Mouse (Mus musculus) stomach, postnatal 0 days (tissue): ENCODE data around the gene Pltp. TPM values are rescaled to one million over a fixed set of nuclear protein-coding genes. Genes with fewer than 3 reads are reported as not detected.
"Not testable (repeated sequence)": the region's sequence is repeated elsewhere in the genome, so short reads cannot be mapped to it uniquely, and the experiment has no call there.

Experiments used
- ATAC-seq: fragments of 200-750 bp; cut with Nextera tagmentation; 2 replicates; pipeline ENCODE4 v1.8.0; 2017; ENCODE audit not compliant: low FRiP score, low TSS enrichment
- DNase-seq: peaks from one replicate; pipeline ENCODE4 v3.0.0-alpha.2; 2016; ENCODE audit warnings: low spot score
- H3K27ac ChIP-seq: fragments of 300-500 bp; sonication (generic); replicated peaks from 2 replicates; pipeline ENCODE4 v1.5.1; 2014; ENCODE audit warnings: mild to moderate bottlenecking, control low read depth
- H3K27me3 ChIP-seq: fragments of 300-500 bp; sonication (generic); 2 replicates; pipeline ENCODE4 v1.6.1; 2014; ENCODE audit warnings: low read length; ENCODE audit not compliant: control insufficient read depth, insufficient read depth
- H3K36me3 ChIP-seq: fragments of 300-500 bp; sonication (generic); 2 replicates; pipeline ENCODE4 v1.6.1; 2014; ENCODE audit warnings: low read length, mixed read lengths; ENCODE audit not compliant: control insufficient read depth, insufficient read depth
- H3K4me1 ChIP-seq: fragments of 300-500 bp; sonication (generic); replicated peaks from 2 replicates; pipeline ENCODE4 v1.6.1; 2014; ENCODE audit warnings: antibody characterized with exemption; ENCODE audit not compliant: control insufficient read depth, insufficient read depth
- H3K4me2 ChIP-seq: fragments of 300-500 bp; sonication (generic); replicated peaks from 2 replicates; pipeline ENCODE4 v1.6.1; 2014; ENCODE audit warnings: low read depth, mild to moderate bottlenecking, control low read depth, moderate library complexity
- H3K4me3 ChIP-seq: fragments of 300-500 bp; sonication (generic); 2 replicates; pipeline ENCODE4 v1.5.1; 2014; ENCODE audit warnings: low read depth, low read length, control low read depth
- H3K9ac ChIP-seq: fragments of 300-500 bp; sonication (generic); 2 replicates; pipeline ENCODE4 v1.6.1; 2014; ENCODE audit warnings: mild to moderate bottlenecking, low read length, control low read depth, mixed read lengths
- H3K9me3 ChIP-seq: fragments of 300-500 bp; sonication (generic); 2 replicates; pipeline ENCODE4 v1.6.1; 2016; ENCODE audit warnings: low read length; ENCODE audit not compliant: control insufficient read depth
- CTCF ChIP-seq: IDR thresholded peaks from 2 replicates; pipeline ENCODE4 v1.5.1; 2016; ENCODE audit warnings: antibody characterized with exemption, low read depth, mild to moderate bottlenecking, moderate library complexity
- EP300 ChIP-seq: optimal IDR thresholded peaks from 2 replicates; pipeline ENCODE3; 2016; ENCODE audit warnings: antibody characterized with exemption
- WGBS: fragments of 180-500 bp; shearing (Covaris S2); extraction: QIAGEN DNeasy Blood & Tissue Kit; methylation state at CpG from one replicate; pipeline ENCODE4 v1.1.7; 2014; 5-methylcytosine and 5-hydroxymethylcytosine counted together
- polyA plus RNA-seq: library from polyadenylated mRNA; unstranded; fragments of >200 nt; fragmentation: Nextera tagmentation; extraction: Ambion mirVana; gene quantifications from 2 replicates; pipeline ENCODE4 v1.2.1, GENCODE M21; 2015

Gene Pltp
- polyA plus RNA-seq, 1 experiment from 2014 or later, result 42.7 TPM

DNA sequence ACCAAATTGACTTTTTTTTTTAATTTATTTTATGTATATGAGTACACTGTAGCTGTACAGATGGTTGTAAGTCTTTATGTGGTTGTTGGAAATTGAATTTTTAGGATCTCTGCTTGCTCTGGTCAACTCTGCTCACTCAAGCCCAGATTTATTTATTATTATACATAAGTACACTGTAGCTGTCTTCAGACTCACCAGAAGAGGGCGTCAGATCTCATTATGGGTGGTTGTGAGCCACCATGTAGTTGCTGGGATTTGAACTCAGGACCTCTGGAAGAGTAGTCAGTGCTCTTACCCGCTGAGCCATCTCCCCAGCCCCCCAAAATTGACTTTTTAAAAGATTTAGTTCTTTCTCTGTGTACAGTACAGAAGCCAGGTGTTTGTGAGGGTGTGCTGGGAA, 18.1 kb upstream of the Pltp start:
- H3K36me3 ChIP-seq, H3K9me3 ChIP-seq, H3K27me3 ChIP-seq, DNase-seq, H3K9ac ChIP-seq, H3K27ac ChIP-seq, H3K4me3 ChIP-seq, H3K4me2 ChIP-seq, ATAC-seq, H3K4me1 ChIP-seq: not testable (repeated sequence)
- TF ChIP-seq CTCF, result peak; percentile 15; the same call in 1 of the 2 replicates
- WGBS, result 52% methylated on average over 2 of the region's 2 CpGs

DNA sequence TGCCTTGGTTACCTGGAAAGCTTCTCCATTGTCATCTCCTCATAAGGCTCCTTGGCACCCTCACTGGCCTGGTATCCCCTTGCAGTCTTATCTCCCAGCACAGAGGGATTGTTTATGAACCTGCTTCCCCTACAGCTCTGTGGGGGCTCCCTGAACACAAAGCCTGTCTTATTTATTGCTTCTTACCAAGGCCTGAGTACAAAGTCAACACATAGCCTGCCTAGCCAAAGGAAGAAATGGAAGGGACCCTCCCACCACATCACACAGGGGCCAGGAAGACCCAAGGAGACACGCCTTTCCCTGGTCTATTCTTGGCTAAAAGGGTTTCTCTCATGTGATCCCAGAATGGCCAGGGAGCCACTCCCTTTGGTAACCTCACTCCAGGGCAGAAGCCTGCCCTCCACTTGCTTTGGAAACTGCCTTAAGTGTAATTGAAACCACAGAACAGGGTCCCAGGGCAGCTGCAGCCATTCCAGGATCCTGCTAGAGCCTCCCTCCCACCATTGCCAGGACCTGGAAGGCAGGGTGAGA, 16.8 kb upstream of the Pltp start:
- H3K4me1 ChIP-seq, result peaks cover 3% of the 10 kb centered on the region; the same call in 1 of the 2 replicates
- H3K4me2 ChIP-seq, result no peak overlapping the region
- no peaks in the 10 kb centered on the region for H3K9me3 ChIP-seq
- no peaks in the 10 kb centered on the region for H3K36me3 ChIP-seq
- no peak overlapping the region for H3K4me3 ChIP-seq
- no peaks in the 10 kb centered on the region for H3K27me3 ChIP-seq
- DNase-seq (no peak), ATAC-seq (no peak)
- no peak for TF ChIP-seq EP300
- TF ChIP-seq CTCF, result no peak
- no peak overlapping the region for H3K9ac ChIP-seq
- peak overlapping the region; percentile 63 for H3K27ac ChIP-seq
- WGBS, result 21% methylated on average over 1 of the region's 1 CpGs

DNA sequence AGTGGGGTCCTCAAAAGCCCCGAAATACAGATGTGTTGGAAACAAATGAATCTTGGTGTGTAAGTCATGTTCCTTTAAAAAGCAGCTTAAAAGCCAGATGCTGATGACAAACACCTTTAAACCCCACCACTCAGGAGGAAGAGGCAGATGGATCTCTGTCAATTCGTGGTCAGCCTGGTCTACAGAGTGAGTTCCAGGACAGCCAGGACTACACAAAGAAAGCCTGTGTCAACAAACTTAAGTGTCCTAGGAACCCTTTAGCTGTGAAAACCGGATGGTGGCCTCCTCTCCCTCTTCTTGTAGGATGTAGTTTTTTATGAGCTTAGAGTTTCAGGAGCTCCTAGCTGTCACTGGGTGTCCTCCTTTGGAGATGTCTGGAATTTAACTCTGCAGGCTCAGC, 16.1 kb upstream of the Pltp start:
- Histone ChIP-seq H3K4me1 (peaks cover 3% of the 10 kb centered on the region; the same call in 1 of the 2 replicates), H3K27ac (peak overlapping the region; percentile 14; the same call in 1 of the 2 replicates), H3K9ac (no peak overlapping the region), H3K9me3 (no peaks in the 10 kb centered on the region), H3K27me3 (no peaks in the 10 kb centered on the region), H3K4me3 (no peak overlapping the region), H3K4me2 (no peak overlapping the region), H3K36me3 (no peaks in the 10 kb centered on the region)
- WGBS, result 44% methylated on average over 3 of the region's 3 CpGs
- DNase-seq (no peak), ATAC-seq (no peak)
- TF ChIP-seq EP300 (no peak), CTCF (no peak)

DNA sequence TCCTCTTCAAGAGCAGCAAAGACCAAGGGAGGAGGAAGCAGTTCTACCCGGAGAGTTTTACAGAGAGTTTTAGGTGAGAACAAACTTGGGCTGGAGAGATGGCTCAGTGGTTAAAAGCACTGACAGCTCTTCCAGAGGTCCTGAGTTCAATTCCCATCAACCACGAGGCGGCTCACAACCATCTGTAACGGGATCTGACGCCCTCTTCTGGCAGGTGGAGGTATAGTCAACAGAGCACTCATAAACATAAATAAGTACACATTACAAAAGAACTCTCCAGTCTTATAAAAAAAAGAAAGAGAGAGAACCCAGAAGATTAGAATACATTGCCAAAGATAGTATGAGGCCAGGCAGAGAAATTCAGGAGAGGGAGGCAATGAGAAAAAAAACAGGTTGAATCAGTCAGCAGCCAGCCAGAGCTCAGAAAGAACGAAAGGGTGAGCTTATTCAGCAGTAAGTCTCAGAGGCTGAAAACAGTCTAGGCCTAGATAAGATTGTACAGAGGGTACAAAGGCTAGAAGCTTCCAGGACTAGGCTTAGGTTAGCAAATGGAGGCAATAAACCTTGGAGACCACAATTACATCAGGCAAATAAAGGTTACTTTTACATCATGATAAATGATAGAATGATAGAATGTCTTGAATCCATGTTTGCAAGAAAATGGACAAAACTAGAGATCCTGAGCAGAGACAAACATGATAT, 14.2 kb upstream of the Pltp start:
- Histone ChIP-seq H3K27me3 (no peaks in the 10 kb centered on the region), H3K36me3 (no peaks in the 10 kb centered on the region), H3K4me3 (no peak overlapping the region), H3K9me3 (no peaks in the 10 kb centered on the region), H3K4me2 (no peak overlapping the region), H3K27ac (no peak overlapping the region), H3K4me1 (no peaks in the 10 kb centered on the region; the same call in none of the 2 replicates), H3K9ac (no peak overlapping the region)
- 54% methylated on average over 6 of the region's 6 CpGs for WGBS
- no peak for ATAC-seq
- no peak for DNase-seq
- no peak; the same call in 1 of the 2 replicates for TF ChIP-seq CTCF
- no peak for TF ChIP-seq EP300

DNA sequence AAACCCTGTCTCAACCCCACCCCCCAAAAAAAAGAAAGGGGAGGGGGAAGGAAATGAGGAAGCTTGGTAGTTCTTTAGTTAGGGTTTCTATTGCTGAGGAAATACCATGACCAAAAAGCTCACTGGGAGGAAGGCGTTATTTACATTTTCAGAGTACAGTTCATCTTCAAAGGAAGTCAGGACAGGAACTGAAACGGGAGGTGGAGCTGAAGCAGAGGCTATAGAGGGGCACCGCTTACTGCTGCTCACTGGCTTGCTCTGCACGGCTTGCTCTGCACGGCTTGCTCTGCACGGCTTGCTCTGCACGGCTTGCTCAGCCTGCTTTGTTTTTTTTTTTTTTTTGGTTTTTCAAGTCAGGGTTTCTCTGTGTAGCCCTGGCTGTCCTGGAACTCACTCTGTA, 11.0 kb upstream of the Pltp start:
- Histone ChIP-seq H3K9me3 (no peaks in the 10 kb centered on the region), H3K4me3 (no peak overlapping the region), H3K9ac (no peak overlapping the region), H3K27ac (no peak overlapping the region), H3K4me1 (no peaks in the 10 kb centered on the region; the same call in 1 of the 2 replicates), H3K36me3 (no peaks in the 10 kb centered on the region), H3K27me3 (no peaks in the 10 kb centered on the region), H3K4me2 (no peak overlapping the region)
- no peak for TF ChIP-seq EP300
- no peak for TF ChIP-seq CTCF
- DNase-seq (no peak), ATAC-seq (no peak)
- 51% methylated on average over 7 of the region's 7 CpGs for WGBS

DNA sequence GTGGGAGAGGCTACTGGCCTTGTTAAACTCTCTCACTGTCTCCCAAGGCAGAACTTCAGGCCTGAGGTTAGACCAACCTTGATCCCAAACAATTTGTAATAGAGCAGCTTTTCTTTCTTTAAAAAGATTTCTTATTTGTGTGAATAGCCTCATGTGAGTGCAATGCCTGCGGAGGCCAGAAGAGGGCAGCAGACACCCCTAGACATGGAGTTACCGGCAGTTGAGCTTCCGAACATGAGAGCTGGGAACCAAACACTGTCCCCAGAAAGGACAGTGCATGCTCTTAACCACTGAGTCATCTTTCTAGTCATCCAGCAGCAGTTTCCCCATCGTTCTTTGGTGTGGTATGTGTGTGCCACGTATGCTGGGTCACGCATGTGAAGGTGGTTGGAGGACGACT, 10.1 kb upstream of the Pltp start:
- TF ChIP-seq CTCF (peak; percentile 72), EP300 (no peak)
- no peak for ATAC-seq

More for the DNA sequence above, 10.1 kb upstream of the Pltp start:
- Histone ChIP-seq H3K4me3 (no peak overlapping the region), H3K27ac (peak overlapping the region; percentile 63), H3K27me3 (no peaks in the 10 kb centered on the region), H3K4me2 (no peak overlapping the region), H3K36me3 (no peaks in the 10 kb centered on the region), H3K9me3 (no peaks in the 10 kb centered on the region), H3K4me1 (no peaks in the 10 kb centered on the region; the same call in 1 of the 2 replicates), H3K9ac (no peak overlapping the region)
- no peak for DNase-seq
- WGBS, result 89% methylated on average over 7 of the region's 7 CpGs
